Comparison of ENCODE assay signal across 26 mouse cellular contexts in the genomic region with DNA sequence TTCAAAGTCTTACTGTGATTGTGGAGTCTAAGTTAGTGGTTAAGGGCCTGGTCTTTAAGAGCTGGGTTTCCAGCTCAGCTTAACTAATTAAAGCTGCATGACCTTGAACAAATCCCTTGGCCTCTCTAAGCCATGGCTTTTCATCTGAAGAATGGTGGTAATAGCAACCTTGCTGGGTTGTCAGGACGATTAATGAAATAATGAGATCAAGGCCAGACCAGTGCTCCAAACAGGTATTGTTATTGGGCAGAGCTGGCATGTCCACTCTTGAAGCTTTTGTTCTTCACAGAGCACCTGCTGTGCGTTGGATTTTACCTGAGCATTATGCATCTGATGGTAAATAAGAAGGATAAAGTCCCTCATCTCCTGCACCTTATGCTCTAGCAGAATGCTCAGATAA.
DNase-seq lines count a peak whose midpoint lies in the region; ATAC-seq lines count a peak whose summit lies in the region.
"Had no signal": no experiment of that assay in that cellular context is flagged by ENCODE, and none has a peak within 500 bp of the region (broad histone marks: within the 10 kb centered on the region; RNA-seq: fewer than 3 reads in every experiment).

No protein-coding gene starts in this region.

- 49% methylated on average over 2 of the region's 2 CpGs for WGBS in midbrain, embryonic 10.5 days
- WGBS in midbrain, embryonic 14.5 days: 19% methylated on average over 2 of the region's 2 CpGs

- peaks cover 21% of the 10 kb centered on the region for H3K27me3 ChIP-seq in midbrain, embryonic 10.5 days (ENCODE audit: low read depth, poor library complexity, severe bottlenecking)
- H3K27me3 ChIP-seq in midbrain, embryonic 14.5 days (ENCODE audit: control insufficient read depth, insufficient read depth, low read length): no peaks in the 10 kb centered on the region
- H3K27me3 ChIP-seq: embryonic facial prominence, embryonic 13.5 days; forebrain, embryonic 13.5 days; hindbrain, embryonic 12.5 days; hindbrain, embryonic 15.5 days had no signal

- no peak overlapping the region for H3K9ac ChIP-seq in midbrain, embryonic 14.5 days (replicated peaks; ENCODE audit: low read length)
- H3K9ac ChIP-seq: embryonic facial prominence, embryonic 13.5 days; forebrain, embryonic 13.5 days; hindbrain, embryonic 12.5 days; hindbrain, embryonic 15.5 days had no signal

- H3K4me1 ChIP-seq in midbrain, embryonic 10.5 days: peaks cover 34% of the 10 kb centered on the region
- H3K4me1 ChIP-seq in midbrain, embryonic 14.5 days (ENCODE audit: control insufficient read depth, insufficient read depth, low read length): 0 out of 2 replicates have a peak, but pooled peaks cover 8% of the 10 kb centered on the region

- H3K4me3 ChIP-seq in midbrain, embryonic 10.5 days: no peak overlapping the region
- H3K4me3 ChIP-seq in midbrain, embryonic 14.5 days (replicated peaks; ENCODE audit: low read depth, low read length): no peak overlapping the region
- H3K4me3 ChIP-seq: embryonic facial prominence, embryonic 10.5 days; embryonic facial prominence, embryonic 13.5 days; erythroblast, embryonic 14.5 days; forebrain, embryonic 13.5 days; gastrocnemius, adult 2 months; hindbrain, embryonic 12.5 days; hindbrain, embryonic 15.5 days had no signal

- H3K36me3 ChIP-seq in midbrain, embryonic 10.5 days: peaks cover 9% of the 10 kb centered on the region
- H3K36me3 ChIP-seq in midbrain, embryonic 14.5 days (ENCODE audit: control insufficient read depth, insufficient read depth, low read length): no peaks in the 10 kb centered on the region
- H3K36me3 ChIP-seq: hindbrain, embryonic 12.5 days; hindbrain, embryonic 15.5 days had no signal

- no peaks in the 10 kb centered on the region for H3K9me3 ChIP-seq in midbrain, embryonic 10.5 days (replicated peaks)
- H3K9me3 ChIP-seq in midbrain, embryonic 14.5 days (ENCODE audit: control insufficient read depth, low read length): no peaks in the 10 kb centered on the region
- H3K9me3 ChIP-seq: embryonic facial prominence, embryonic 10.5 days; embryonic facial prominence, embryonic 13.5 days; forebrain, embryonic 13.5 days; hindbrain, embryonic 12.5 days; hindbrain, embryonic 15.5 days had no signal

- no peak overlapping the region for H3K4me2 ChIP-seq in midbrain, embryonic 14.5 days (ENCODE audit: low read length)
- H3K4me2 ChIP-seq: embryonic facial prominence, embryonic 13.5 days; forebrain, embryonic 13.5 days; heart, embryonic 11.5 days; hindbrain, embryonic 12.5 days; hindbrain, embryonic 15.5 days had no signal

- H3K27ac ChIP-seq in midbrain, embryonic 10.5 days (replicated peaks): no peak overlapping the region
- no peak overlapping the region for H3K27ac ChIP-seq in midbrain, embryonic 14.5 days (replicated peaks; ENCODE audit: low read depth, low read length)
- H3K27ac ChIP-seq: embryonic facial prominence, embryonic 10.5 days; embryonic facial prominence, embryonic 13.5 days; forebrain, embryonic 13.5 days; gastrocnemius, adult 2 months; hindbrain, embryonic 12.5 days; hindbrain, embryonic 15.5 days had no signal

- peak; percentile 26 for DNase-seq in embryo, embryonic 10.5 days (ENCODE audit: low spot score)
- DNase-seq in embryo, embryonic 9.5 days (ENCODE audit: extremely low spot score): no peak
- DNase-seq in midbrain, embryonic 10.5 days (ENCODE audit: low spot score): peak; percentile 53
- no peak for DNase-seq in midbrain, embryonic 14.5 days
- DNase-seq in R1 (ENCODE audit: low read depth, low spot score): peak; percentile 22
- peak; percentile 17 for DNase-seq in retina, embryonic 14.5 days (ENCODE audit: low spot score)
- DNase-seq in kidney, adult 9 months: no peak
- DNase-seq: adrenal gland, adult 2 months; adrenal gland, postnatal 14 days; B cell, adult 2 months; cerebellum, adult 11 months; cerebellum, adult 2 months; cerebellum, adult 9-11 months; cerebellum, postnatal 25 days; gastrocnemius, adult 2 months; gastrocnemius, postnatal 14 days; heart, adult 11 months had no signal

- ATAC-seq in midbrain, embryonic 14.5 days (ENCODE audit: low FRiP score, low TSS enrichment): no peak
- ATAC-seq in CD4-positive, CD25-positive, alpha-beta regulatory T cell, adult 4 months: no peak
- ATAC-seq: forebrain, embryonic 13.5 days; forebrain, embryonic 16.5 days had no signal

Comparison
In these comparisons a context has a peak if more than half of its experiments do, and no peak if none do; other contexts are left out.
1. DNase-seq: peak in embryo, embryonic 10.5 days (single experiment), midbrain, embryonic 10.5 days (single experiment), R1 (single experiment) and retina, embryonic 14.5 days (single experiment); none in embryo, embryonic 9.5 days (single experiment), midbrain, embryonic 14.5 days (single experiment) and kidney, adult 9 months (single experiment).